Mouse (Mus musculus) CD4-positive helper T cell, adult 2 months (primary cell): Measurements from ENCODE around the gene Prcd.
"Not testable (repeated sequence)": the region's sequence is repeated elsewhere in the genome, so short reads cannot be mapped to it uniquely, and the experiment has no call there.

ENCODE experiments used
- DNase-seq: peaks from one replicate; pipeline ENCODE4 v3.0.0-alpha.2; 2012; ENCODE audit warnings: low read depth, missing footprints, low spot score

Prcd gene

DNA sequence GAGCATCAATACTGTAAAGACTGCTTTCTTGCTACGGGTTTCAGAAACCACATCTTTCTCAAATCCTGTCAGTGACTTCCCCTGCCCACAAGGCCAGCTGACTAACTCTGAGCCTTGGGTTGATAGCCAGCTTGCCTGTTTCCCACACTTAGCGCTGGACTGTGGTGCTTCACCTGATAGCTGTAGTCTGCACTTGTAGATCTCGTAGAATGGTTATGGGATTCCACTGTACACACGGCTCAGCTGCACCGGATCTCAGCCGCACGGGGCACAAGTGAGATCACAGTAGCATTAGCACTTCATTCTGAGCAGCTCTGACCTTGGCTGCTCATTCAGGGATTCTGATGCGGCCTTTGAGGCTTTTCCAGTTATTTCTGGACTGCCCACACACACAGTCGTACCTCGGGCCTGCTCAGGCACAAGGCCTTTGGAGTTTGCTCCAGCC, 15.1 kb downstream of the Prcd start:
- peak; percentile 34 for DNase-seq

DNA sequence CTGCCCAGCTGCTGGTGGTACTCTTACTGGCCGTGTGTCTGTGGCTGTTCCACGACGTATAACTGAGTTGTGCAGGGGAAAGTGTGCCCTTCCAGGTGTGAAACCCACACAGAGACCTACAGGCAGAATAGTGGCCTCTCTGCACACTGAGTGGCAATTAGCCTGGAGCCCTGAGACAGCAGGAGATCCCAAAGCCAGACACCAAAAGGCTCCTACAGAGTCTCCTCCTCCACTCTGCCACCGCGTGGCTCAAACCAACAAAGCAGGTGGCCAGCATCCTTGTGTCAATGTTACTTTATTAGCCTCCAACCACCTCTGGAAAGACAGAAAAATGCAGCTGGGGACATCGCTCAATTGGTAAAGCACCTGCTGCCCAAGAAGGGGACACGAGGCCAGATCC, 15.5 kb downstream of the Prcd start:
- DNase-seq = no peak

DNA sequence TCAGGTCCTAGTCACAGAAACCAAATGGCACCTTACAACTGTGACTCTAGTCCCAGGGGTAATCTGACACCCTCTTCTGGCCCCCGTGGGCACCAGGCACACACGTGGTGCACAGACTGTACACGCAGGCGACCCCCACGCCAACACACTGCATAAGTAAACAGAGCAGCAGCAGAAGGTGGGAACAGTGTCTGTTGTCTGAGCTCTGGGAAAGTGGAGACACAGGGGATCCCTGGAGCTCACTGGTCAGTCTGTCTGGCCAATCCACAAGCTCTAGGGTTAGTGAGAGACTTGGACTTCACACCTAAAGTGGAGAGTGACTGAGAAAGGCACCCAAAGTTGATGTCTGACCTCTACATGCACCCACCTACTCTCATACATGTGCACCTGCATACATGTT, 16.0 kb downstream of the Prcd start:
- DNase-seq = no peak

DNA sequence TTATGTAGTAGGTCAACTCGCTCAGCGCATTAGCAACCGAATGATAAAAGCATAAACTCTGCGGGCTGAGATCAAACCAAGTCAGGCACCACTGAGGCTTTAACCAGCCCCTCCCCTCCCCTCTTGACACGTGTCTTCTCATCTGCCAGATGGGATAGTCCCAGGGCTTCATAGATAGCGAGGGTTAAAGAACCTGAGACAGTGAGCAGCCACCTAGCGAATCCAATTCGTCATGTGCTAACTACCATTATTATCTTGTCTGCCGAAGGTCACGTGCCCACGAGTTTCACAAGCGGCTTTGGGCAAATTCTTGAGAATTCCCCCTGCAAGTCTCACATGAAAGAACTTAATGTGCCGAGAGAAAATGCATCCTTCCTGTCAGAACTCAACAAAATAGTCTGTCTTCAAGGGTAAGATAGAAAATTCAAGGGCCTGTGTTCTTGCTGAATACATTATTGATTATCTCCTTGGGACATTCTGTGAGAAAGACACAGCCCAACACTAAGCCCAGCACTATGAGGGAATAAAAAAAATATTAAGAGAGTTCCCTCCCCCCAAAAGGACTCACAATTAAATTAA, 16.5 kb downstream of the Prcd start:
- DNase-seq = peak; percentile 86

DNA sequence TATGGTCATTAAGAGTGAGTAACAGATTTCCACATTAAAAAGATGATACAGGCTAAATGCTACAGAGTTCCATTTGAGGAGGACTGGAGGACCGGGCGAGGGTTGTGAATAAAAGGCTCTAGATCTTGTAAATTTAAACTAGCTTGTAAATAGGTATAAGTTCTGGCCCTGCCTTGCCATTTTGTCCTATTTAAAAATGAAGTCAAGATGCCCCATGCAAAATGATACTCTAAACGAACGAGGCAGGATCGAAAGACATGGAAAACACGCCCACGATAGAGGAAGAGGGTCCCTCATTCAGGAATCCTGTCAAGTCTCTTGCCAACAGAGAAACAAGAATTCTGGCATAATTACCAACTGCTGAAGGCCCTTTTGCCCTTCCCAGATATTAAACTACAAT, 17.1 kb downstream of the Prcd start:
- no peak for DNase-seq

DNA sequence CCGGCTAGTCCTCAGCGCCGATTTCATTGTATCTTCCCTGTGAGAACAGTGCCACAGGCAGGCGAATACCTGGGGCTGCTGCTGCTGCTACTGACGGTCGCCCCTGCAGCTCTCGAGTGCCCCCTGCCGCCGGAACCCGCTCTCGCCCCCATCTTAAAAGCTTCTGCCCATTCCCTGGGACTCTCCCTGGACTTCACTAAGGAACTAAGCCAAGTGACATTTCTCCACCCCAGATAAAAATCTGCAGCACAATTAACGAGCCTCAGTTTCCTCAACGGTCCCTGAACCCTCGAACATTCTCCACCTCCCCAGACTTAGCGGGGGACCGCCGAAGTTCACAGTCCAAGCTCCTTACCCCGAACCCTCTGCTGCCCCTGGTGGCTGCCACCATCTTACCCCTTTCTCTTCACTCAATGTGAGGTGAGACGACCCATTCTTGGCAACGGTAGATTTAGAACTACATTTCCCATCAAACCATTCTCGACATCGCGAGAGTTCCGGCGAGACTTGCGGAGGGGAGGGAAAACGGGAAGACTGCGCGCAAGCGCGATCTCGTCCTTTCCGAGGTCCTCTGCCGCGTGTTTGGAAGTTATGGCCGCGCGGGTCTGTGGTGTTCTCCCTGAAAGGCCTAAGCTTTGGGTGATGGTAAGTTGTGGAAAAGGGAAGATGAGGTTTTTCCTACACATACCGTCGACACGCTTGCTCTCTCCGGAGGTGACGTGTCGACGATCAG, 17.9 kb downstream of the Prcd start:
- peak; percentile 98 for DNase-seq

DNA sequence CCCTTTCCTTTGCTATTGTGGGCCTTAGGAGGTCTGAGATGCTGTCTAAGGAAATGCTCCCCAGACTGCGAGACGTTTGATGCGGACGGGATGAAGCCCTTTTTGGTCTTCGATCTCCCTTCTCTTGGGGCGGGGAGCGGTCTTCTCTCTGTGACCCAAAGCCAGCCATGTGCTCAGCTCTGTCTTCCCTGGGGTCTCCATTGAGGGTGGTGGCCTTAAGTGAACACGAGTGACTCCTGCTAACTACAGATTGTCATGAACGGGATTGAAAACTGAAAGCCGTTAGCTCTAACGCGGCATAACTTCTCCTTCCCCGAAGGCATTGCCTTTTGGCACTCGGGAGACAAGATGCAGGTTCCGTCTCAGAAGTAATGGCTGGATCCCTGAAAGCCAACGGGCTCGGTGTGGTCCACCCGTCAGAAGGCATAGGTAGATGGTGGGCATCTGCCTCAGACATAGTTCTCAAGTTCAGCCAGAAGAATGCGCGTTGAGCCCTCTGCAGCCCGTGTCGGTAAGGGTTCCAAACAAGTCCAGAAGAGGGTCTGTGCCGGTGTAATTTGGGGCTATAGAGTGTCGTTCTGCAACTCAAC, 18.6 kb downstream of the Prcd start:
- no peak for DNase-seq

DNA sequence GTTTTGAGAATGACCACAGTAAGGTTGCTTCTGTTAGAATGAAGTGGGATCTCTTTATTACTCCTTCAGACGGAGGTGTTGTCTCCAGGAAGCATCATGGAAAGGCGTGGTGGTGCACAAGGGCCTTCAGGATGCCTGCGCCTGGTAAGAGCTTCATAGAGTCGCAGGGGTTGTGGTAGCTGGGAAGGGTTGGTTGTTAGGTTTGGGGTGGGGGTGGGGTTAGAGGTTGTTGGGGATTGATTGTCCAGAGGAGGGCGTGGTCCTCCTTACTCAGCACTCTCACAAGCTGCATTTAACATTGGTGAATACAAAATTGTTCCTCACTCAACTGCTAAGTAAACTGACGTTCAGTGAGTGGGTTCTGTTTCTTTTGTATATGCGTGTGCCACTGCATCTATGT, 19.3 kb downstream of the Prcd start:
- no peak for DNase-seq

DNA sequence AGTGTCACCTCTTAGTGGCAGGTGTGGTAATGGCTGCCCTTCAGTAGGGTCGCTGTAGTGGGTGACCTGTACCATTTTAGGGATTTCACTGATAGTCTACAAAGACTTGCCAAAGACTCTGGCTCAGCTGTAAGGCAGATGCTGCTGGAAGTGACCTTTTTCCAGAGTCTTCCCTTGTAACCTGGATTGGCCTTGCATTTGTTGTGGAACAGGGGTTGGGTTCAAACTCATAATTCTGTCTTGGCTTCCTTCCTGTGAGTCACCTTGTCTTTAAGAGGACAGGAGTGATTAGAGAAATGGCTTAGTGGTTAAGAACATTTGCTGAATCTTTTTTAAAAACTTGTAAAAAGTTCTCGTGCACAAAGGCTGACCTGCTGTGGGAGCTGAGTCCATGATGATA, 20.1 kb downstream of the Prcd start:
- DNase-seq = no peak

DNA sequence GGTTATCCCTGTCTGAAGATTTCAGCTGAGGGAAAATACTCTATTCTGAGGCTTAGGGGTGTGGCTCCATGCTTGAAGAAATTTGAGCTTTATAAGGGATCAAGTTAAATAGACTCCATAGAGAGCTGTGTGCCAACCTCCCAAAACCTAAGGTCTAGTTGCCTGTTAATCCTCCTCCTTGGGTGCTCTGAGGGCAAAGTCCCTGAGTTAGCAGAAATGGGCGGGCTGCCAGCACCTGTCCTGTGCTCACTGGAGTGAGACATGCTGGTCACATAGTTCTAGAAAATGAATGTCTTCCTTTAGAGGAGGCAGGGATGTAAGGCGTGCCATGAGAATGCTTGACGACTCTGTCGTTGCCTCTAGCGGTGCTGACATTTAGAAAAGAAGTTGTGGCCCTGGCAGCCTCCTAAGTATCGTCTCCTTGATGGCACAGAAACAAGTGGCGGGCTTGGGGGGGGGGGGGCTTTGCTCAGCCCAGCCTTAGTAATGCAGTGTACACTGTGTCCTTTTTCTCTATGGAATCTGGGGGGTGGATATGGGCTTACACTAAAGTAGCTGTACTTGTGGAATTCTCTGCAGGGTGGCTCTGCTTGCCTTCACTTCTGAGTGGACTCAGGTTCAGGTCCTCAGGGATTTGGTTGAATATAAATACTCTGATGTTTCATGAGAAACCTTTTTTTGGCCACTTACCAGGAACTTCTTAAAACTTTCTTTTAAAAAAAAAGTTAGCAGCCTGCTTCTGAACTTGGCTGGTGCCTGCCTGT, 21.5 kb downstream of the Prcd start:
- DNase-seq = no peak

DNA sequence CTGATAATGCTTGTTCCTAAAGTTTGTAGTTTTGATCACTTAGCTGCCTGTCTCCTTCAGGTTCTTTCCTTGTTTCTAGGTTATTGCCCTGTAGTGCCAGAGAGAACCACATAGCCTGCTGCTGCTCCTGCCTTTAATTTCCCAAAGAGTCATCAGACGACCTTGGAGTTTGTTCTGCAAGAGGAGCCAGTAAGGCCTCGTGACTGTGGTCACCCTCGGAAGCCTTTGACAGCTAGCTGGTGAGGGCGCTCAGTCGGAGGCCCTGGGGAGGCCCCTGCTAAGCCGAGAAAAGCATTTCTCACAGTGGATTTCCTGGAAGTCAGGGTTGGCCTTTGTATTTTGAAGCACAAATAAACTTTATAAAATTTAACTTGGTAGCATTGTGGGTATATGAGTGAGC, 22.1 kb downstream of the Prcd start:
- DNase-seq = not testable (repeated sequence)

DNA sequence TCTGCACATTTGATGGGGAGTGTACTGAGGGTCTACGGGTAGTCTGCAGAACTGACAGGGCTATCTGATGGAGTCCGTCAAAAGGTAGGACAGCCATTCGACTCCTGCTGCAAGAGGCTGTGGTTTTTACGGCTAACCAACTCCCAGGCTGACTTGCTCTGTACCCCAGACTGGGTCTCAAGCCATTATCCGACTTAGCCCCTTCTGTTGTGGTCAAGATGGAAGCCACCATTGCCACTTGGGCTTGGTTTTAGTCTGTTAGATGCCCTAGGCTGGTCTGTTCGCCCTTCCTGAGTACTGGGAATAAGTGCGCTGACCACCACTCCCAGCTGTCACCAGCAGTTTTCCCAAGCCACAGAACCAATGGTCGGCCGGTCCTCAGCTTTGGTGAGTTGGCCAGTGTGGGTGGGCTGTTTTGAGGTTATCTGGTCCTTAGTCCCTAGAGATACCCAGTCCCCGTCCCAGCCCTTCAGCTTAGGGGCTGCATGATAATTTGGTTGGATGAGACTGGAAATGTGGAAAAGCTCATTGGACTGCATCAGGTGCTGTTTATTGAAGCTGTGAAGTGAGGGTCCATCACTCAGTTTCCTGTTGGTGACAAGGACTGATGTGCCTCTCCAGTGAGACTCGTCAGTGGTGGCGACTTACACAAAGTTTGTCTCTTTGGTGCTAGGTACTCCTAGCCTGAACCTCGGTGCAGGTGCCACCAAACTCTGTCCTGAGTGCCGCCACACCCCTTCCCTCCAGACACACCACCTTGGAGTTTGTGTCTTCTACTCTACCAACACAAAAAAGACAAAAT, 23.0 kb downstream of the Prcd start:
- DNase-seq = no peak

DNA sequence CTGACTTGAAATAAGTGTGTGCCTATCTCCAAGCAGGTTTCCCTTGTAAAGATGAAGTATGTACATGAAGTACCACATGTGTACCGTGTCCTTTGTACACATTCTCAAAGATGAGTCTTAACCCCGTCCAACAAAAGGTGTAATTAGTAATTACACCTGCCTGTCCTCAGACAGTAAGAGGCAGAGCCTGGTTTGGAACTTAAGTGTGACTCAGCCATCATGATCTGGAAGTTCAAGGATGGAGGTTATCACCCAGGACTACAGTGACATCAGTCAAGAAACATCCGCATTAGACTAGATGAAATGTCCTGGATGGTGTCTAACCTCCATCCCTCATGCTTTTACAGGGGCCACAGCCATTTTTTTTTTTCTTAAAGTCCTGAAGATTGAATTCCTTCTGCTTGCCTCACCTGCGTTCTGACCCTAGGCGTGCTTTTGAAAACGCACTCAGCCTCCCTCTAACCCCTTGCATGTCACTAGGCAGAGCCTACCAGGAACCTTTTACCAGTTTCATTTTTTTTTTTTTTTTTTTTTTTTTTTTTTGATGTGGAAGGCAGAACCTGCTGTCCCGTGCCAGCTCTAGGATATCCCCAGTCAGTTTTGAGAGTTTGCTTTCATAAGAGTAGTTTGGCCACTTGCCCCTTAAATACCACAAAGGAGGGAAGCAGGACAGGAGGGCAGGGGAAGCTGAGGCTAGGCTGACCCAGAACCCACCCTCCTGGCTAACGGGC, 24.5 kb downstream of the Prcd start:
- DNase-seq = no peak

DNA sequence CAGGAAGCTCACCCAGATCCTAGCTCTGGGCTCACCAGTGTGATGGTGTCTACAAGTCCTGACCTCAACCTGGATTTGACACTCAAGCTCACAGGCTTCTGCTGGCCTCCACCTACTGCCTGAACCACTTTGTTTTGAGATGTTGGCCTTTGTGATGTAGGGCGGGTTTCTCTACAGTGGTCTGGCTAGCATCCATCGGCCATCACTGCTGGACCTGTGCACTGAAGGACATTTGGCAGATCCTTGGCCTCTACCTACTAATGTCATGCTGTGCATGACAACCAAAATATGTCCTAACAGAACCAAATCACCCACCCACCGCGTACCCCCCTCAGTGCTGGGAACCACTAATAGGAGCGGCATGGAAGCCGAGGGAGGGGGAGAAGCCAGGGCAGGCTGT, 25.8 kb downstream of the Prcd start:
- DNase-seq = no peak

DNA sequence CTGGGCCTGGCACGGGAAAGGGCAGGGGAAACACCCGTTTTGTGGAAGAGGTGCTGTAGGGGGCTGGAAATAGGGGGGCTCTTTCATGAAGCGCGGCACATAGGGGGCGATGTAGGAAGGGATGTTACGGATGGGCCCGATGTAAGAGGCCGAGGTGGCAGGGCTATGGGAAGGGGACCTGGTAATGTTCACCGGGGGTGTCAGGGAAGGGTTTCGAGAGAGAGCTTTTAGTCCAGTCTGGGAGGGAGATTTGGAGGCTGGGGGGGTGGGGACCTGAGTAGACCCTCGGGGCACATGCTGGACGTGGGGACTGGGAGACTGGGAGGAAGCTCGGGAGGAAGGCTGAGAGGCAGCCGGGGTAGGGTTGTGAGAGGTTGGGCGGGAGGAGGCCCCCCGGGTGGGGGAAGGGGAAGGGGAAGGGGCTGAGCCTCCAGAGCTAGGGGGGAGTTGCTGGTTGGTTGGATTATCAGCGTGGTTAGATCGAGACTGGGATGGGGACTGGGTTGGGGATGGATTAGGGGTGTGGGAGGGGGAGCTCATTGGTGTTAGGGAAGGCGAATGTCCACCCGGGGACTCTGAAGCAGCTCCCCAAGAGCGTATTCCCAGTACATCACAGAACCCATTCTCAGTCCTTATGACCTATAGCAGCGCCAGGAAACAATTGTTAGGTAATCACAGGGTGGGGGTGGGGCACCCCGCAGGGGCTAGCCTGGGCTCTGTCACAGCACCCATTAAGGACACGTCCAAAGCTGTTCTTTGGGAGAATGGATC, 27.2 kb downstream of the Prcd start:
- DNase-seq = no peak

DNA sequence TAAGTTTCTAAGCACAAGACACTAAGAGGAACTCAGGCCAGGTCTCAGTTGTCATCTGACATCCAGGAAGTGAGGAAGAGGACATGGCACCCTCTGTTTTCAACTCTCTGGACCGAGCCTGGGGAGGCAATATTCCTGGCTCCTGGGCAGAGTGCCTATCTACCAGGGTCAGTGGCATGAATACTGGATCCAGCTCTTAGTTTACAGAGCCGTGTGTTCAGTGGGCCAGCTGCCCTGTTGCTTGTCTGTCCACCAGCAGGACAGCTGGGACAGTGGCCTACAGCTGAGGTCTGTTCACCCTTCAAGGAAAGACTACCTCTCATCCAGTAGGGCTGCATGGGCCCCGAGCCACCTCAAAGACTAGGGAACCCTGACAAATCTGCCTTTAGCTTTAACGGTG, 27.8 kb downstream of the Prcd start:
- DNase-seq = no peak

DNA sequence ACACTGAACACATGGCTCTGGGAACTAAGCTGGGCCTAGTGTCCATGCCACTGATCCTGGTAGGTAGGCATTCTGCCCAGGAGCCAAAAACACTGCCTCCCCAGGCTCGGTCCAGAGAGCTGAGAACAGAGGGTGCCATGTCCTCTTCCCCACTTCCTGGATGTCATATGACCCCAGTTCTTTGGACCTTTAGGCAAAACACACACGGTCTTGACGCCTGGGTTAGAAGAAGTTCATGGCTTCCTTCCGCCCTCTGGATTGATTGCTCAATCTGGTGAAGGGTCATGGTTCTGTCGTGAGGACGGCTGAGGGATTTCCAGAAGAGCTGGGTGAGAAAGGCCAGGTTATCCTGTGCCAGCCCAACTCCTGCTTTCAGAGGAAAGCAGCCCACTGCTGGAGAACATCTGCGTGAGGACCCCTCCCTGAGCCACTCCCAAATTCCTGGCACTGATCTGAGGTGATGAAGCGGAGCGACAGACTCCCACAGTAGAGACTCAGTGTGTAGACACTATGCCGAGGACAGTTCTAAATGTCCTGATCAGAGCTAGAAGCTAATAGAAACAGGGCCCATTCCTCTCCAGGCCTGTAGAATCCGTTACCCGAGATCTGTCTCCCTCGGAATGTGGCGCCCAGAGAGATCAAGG, 29.3 kb downstream of the Prcd start:
- DNase-seq = no peak

DNA sequence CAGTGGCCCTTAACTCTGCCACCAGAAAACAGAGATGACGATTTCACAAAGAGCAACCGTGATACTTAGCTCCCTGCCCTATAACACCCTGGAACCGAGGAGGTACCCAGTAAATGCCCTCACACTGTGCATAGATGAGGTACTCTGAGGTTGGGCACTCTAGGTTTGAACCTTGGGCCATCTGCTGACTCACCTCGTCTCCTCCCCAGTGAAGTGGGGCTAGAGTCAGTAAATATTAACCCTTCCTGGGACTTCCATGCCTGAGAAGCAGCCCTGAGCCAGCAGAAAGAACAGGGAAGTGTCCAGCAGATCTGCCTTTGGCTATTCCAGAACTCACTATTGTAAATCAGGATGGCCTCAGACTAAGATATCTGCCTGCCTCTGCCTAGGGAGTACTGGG, 30.4 kb downstream of the Prcd start:
- no peak for DNase-seq

DNA sequence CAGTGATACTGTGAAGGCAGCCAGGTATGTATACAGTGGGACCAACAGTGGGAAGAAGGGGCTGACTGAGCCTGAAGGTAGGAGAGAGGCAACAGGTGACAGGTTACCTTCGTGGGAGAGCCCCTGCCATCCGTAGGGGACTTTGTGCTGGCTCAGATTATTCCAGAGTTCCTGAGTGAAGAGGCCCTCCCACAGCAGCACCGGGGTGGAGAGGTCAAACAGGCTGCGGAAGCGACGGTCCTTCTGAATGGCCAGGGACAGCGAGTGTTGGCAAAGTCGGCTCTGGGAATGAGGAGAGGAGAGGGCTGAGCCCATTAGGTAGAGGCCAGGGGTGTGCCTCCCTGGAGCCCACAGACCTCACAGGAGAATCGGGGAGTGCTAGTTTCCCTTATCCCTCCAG, 32.4 kb downstream of the Prcd start:
- no peak for DNase-seq

DNA sequence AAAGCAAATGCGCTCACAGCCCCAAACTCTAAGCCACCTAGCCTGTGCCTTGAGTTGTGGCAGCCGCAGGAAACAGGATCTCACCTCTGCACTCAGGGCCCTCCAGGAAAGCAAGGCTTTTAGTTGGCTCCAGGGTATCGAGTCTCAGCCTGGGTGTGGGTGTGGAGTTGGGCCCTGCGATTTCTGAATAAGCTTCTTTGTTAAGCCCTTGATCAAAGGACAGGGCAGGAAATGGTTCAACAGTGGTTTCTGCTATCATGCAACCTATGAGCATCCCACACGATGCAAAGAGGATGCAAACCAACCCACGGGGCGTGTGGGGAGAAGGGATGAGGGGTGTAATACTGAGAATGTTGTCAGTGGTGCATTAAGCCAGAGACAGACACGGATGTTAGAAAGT, 34.6 kb downstream of the Prcd start:
- DNase-seq = peak; percentile 82
